Mouse (Mus musculus): Measurements from ENCODE around the gene Tyro3. TPM values are rescaled to one million over a fixed set of nuclear protein-coding genes. Genes with fewer than 3 reads are reported as not detected.
A peak's percentile ranks its signal among the peaks of the same experiment; 100 is the strongest.

Gene Tyro3
- total RNA-seq, 2 experiments from 2014 or later: 87.5 to 93.6 TPM

DNA sequence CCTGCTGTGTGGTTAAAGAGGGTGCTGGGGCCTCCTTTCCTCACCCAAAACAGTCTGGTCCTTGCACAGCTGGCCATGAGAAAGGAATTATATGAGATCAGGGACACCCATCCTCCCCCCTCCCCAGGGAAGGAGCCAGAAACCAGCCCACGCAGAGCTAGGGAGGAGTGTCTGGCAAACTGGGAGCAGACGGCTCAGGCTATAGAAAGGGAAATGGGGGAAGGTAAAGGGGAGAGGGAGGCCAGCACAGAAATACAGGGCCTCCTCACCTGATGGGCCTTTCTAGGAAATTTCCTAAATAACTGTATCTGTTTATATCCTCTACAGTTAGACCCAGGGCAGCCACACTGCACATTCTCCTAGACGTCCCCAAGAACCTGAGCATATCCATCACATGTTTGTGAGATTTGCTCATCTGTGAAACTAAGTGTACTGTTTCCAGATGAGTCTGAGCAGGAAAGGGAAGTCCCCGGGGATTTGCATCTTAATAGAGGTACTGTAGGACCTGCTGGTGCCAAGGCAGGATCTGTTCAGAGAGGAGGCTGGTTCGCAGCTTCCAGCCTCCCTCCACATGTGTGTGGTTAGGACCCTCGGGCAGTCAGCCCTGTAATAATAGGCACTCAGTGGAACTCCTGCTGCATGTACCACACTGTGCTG is 6.2 kb downstream of the Tyro3 start:
- DNase-seq (ENCODE audit: low spot score in 2 of 2): no peak

GRCm38 (mm10) chr2:119804275-119804628 is 6.7 kb downstream of the Tyro3 start:
- no peak for DNase-seq (ENCODE audit: low spot score in 2 of 2)

DNA sequence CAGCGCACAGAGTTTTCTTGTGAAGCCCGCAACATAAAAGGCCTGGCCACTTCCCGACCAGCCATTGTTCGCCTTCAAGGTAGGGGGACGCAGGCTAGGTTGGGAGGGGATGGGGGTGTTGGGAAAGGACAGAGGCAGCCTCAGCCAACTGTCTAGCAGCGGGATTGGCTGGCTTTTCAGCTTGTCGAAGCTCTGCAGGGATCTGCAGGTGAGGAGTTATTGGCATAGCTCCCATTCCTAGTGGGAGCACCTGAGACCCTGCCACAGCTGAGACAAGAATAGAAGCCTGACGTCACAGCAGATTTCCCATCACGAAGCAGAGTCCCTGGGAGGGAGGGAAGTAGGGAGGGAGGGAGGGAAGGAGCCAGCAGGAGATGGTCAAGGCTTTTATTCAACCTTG is 7.2 kb downstream of the Tyro3 start:
- DNase-seq (ENCODE audit: low spot score in 2 of 2): no peak

DNA sequence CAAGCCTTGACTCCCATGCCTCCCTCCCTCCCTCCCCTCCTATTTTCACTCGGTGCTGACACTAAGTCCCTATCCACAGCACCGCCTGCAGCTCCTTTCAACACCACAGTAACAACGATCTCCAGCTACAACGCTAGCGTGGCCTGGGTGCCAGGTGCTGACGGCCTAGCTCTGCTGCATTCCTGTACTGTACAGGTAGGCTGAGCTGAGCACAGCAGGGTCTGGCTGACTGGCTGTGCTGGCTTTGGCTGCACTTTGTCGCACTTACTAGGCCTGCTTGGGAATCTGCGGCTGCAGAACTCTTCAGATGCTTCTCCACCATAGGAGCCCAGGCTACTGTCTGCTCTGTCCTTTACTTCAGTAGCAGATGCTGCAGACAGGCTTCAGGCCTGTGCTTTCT is 8.0 kb downstream of the Tyro3 start:
- no peak for DNase-seq (ENCODE audit: low spot score in 2 of 2)

- DNase-seq (ENCODE audit: low spot score in 2 of 2): no peak
Measured at GRCm38 (mm10) chr2:119808438-119808837, 10.9 kb downstream of the Tyro3 start.

DNA sequence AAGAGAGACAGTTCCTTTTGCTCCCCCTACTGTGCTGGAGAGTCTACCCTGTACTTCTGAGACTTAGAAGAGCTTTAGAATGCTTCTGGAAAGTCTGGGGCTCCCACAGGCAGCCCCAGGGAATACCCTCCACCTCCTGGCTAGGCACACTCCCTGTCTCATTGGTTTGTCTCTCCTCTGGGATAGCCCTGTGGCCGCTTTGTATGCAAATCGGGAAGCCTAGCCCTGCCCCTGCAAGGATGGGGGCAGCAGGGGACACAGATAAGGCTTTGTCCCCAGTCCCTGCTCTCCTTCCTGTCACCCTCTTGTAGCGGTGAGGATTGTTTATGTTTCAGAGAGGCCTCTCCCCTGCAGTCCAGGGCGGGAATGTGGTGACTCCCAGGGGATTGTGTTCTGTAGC is 11.3 kb downstream of the Tyro3 start:
- DNase-seq (ENCODE audit: low spot score in 2 of 2): no peak

GRCm38 (mm10) chr2:119810890-119811289 is 13.4 kb downstream of the Tyro3 start:
- no peak for DNase-seq (ENCODE audit: low spot score in 2 of 2)

- no peak for DNase-seq (ENCODE audit: low spot score in 2 of 2)
Measured at GRCm38 (mm10) chr2:119811490-119812146, 14.1 kb downstream of the Tyro3 start.

GRCm38 (mm10) chr2:119814376-119814933 is 16.9 kb downstream of the Tyro3 start:
- peak in 1 of 2 experiments; percentile 75 for DNase-seq (ENCODE audit: low spot score in 2 of 2)

GRCm38 (mm10) chr2:119816611-119817010 is 19.1 kb downstream of the Tyro3 start:
- no peak for DNase-seq (ENCODE audit: low spot score in 2 of 2)

DNA sequence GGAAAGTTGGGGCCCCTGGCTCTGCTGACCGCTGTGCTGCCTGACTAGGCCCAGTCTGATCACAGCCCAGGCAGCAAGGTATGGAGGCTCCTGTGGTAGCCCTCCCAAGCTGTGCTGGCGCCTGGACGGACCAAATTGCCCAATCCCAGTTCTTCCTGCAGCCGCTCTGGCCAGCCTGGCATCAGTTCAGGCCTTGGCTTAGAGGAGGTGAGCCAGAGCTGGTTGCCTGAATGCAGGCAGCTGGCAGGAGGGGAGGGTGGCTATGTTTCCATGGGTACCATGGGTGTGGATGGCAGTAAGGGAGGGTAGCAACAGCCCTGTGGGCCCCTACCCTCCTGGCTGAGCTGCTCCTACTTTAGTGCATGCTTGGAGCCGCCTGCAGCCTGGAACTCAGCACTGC is 19.5 kb downstream of the Tyro3 start:
- no peak for DNase-seq (ENCODE audit: low spot score in 2 of 2)

GRCm38 (mm10) chr2:119818668-119819272 is 21.2 kb downstream of the Tyro3 start:
- no peak for DNase-seq (ENCODE audit: low spot score in 2 of 2)

DNA sequence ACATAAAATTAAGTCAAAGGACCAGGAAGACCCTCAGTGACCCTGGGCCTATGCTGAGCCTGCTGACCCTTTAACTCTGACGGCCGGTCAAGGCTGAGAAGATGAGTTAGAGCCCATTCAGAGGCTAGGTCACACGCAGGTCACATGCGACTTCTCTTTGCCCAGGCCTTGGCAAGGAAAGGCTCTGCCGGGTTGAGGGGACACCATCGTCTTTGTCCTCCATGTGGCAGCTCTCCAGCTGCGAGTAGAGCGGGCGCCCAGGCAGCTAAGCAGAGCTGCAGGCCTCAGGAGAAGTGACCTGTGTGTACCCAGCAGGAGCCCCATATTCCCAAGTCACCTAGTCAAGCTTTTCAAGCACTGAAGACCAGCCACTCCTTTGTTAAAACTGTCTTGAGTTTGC is 23.6 kb downstream of the Tyro3 start:
- DNase-seq (ENCODE audit: low spot score in 2 of 2): peak in 1 of 2 experiments; percentile 77

GRCm38 (mm10) chr2:119830579-119830978 is 33.0 kb downstream of the Tyro3 start:
- no peak for DNase-seq (ENCODE audit: low spot score in 2 of 2)

DNA sequence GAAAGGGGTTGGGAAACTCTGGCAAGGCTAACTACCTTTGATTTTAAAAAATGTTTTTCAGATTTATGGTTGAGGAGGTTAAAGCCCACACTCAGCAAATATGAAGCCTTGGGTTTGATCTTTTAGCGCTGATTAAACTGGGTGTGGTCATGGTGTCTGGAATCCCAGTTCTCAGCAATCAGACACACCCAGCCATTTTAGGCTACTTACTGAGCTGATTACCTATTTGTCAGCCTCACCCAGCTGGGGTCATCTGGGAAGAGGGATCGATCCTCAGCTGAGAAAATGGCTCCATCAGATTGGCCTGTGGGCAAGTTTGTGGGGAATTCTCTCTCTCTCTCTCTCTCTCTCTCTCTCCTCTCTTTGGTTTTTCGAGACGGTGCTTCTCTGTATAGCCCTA is 36.7 kb downstream of the Tyro3 start:
- DNase-seq (ENCODE audit: low spot score in 2 of 2): no peak

- DNase-seq (ENCODE audit: low spot score in 2 of 2): no peak
Measured at GRCm38 (mm10) chr2:119837616-119838015, 40.1 kb downstream of the Tyro3 start.

DNA sequence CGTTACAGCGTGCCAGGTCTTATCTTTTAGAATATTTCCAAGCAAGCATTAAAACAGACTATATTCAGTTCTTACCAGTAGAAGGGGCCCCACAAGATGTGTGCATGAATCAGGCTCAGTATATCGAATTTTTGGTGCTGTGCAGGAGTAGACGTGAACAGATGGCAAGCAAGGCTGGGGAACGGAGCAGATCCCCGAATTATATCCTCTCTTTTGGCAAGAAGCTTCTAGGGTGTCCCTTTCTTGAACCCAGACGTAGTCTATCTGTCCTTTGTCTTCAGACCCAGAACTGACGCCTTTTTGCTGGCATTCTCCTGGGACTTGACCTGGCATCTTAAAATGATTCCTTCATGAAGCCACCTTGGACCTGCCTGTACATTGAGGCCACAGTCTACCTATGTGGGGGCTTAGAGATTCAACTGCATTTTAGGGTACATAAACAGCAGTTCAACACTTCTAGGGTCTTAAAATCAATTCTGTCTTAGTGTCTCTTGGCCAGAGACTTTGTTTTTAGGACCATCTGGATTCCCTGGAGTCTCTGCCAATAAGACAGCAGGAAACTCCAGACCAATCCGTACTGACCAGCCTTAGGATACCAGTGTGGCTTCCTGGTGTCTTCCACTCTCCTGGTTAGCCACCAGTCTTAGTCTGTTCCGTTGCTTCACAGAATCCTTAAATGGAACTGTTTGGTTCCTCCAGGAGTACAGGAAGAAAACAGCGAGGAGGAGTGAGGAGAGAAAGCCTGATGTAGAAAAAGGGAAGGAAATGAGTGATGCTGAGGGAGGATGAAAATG is 41.0 kb downstream of the Tyro3 start:
- no peak for DNase-seq (ENCODE audit: low spot score in 2 of 2)

DNA sequence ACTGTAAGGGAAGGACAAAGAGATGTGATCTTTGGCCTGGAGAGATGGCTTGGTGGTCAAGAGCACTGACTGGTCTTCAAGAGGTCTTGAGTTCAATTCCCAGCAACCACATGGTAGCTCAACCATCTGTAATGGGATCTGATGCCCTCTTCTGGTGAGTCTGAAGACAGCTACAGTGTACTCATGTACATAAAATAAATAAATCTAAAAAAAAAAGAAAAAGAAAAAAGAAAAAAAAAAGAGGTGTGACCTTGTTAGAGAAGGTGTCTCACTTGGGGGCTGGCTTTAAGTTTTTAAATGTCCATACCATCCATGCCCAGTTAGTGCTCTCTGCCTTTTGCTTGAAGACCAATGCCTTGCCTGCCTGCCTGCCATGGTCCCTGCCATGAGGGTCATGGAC is 42.5 kb downstream of the Tyro3 start:
- DNase-seq (ENCODE audit: low spot score in 2 of 2): no peak

DNA sequence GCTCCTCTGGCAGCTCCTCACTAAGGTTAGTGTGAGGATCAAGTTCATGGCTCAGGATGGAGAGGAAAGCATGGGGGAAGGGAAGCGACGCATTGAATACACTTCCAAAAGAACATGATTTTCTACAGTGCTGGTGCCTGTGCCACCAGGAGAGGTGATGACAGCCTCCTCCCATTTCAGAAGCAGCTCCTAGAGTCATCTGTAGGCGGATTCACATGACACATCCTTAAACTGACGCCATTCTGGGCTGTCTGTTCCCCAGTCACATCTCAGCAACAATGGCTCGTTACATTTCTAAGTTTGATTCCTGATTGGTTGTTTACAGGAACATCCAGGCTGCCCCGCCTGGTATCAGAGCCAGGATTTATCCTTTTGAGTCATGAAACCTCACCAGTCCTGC is 44.5 kb downstream of the Tyro3 start:
- DNase-seq (ENCODE audit: low spot score in 2 of 2): peak; percentile 48 to 61

DNA sequence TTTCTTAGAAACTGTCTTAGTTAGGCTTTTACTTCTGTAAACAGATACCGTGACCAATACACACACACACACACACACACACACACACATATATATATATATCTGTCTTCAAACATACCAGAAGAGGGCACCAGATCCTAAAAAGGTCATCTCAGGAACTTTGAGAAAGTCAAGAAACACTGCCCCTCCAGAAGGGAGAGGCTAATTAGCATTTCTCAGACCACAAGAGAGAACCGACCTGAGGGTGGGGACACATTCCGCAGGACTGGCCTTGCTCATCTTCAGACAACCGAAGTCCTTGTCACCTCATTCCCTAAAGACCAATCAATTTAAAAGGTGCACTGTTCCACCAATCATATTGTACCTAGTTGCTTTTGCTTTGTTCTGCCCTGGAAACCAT is 46.0 kb downstream of the Tyro3 start:
- DNase-seq (ENCODE audit: low spot score in 2 of 2): no peak

DNA sequence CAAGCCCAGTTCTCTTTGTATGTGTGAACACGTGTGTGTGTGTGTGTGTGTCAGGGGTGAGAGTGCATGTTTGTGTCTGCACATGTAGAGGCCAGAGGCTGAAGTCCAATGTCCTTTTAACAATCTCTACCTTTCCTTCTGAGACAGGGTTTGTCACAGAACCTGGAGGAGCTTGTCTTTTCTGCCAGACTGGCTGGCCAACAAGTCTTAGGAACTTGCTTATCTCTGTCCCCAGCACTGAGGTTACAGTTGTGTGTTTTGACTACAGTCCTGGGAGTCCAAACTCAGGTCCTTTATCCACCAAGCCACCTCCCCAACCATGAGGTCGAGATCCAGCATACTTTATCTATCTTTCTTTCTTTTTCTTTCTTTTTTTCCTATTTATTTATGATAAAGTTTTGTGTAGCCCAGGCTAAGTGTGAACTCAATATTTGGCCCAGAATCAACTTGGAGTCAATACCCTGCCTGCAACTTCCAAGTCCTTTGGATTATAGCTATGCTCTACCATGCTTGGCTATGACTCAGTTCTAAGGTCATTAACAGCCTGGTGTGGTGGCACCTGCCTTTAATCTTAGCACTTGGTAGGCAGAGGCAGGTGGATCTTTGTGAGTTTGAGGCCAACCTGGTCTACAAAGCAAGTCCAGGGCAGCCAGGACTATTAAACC is 48.5 kb downstream of the Tyro3 start:
- DNase-seq (ENCODE audit: low spot score in 2 of 2): no peak
